Mouse (Mus musculus): ENCODE data around the gene Sec24a. TPM values are rescaled to one million over a fixed set of nuclear protein-coding genes. Genes with fewer than 3 reads are reported as not detected.

The Sec24a gene
- polyA plus RNA-seq, 1 experiment, result 25.8 TPM

DNA sequence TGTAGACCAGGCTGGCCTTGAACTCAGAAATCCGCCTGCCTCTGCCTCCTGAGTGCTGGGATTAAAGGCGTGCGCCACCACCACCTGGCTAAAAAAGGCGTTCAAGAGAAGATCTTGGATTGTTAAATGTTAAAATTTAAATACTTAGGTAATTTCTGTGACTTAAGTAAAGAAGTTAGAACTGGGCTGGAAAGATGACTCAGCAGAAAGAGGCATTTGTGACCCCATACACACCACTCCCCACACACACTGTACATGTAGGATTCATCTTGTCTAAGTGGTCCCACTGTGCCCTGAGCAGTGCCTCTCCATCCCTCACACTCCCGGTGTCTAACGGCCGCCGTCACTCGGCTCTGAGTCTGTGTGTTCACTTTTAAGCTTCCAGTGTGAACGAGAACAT lies 57.0 kb downstream of the Sec24a start:
- no peak for TF ChIP-seq GATA1 (IDR thresholded peaks at IDR 0.05; ENCODE audit: low read length)

DNA sequence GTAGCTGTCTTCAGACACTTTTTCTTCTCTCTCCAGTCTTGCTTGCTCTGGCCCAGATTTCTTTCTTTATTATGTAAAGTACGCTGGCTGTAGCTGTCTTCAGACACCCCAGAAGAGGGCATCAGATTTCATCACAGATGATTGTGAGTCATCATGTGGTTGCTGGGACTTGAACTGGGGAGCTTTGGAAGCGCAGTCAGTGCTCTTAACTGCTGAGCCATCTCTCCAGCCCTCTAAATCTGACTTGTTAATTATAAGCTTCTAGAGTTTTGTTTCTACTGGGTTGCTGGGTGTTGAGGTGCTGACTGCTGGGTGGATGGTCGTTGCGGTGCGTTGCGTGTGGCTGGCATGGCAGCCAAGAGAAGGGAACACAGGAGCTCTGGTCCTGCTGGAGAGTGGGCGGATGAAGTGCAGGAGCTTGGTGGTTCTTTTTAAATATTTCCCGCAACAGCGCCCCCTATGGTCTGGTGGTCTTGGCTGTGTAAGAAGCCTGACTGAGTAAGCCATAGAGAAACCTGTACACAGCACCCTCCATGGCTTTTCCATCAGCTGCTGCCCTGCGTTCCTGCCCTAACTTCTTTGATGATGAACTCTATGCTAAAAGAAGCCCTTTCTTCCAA lies 59.9 kb downstream of the Sec24a start:
- TF ChIP-seq GATA1 (IDR thresholded peaks at IDR 0.05; ENCODE audit: low read length), result no peak

GRCm38 (mm10) chr11:51702831-51703230 lies 60.6 kb downstream of the Sec24a start:
- no peak for TF ChIP-seq GATA1 (IDR thresholded peaks at IDR 0.05; ENCODE audit: low read length)

DNA sequence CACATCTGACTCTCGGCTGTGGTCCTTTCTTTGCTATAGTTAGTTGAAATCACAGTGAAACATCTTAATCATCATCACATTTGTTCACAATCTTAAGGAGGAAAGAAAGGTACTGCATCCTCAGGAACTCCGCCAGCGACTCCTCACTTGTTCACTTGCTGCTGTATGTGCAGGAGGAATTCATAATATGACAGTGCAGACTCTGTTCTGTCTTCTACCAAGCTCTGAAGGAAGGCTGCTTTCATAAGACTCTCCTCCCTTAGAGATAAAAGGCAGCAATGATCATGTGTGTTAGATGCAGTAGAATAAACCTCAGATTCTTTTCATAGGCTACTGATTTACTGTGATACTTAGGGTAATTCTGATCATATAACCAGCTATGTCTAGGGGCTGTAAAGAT lies 68.5 kb downstream of the Sec24a start:
- TF ChIP-seq GATA1 (IDR thresholded peaks at IDR 0.05; ENCODE audit: low read length), result no peak

DNA sequence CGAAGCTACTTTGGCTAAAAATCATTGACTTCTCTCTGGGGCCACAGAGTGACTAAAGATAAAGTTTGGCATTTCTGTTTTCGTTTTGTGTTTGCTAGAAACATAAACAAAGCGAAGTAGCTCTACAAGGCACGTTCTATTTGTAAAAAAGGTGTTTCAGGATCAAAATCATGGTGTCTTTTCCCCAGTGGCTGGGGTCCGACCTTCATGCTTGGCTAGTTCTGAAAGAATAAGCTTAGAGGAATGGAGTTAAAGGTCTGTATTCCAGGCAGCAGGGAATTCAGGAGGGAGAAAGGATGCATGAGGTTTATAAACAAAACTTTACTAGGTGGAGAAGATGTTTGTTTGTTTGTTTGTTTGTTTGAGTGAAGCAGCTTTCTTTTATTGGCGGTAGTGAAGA lies 74.1 kb downstream of the Sec24a start:
- TF ChIP-seq GATA1 (IDR thresholded peaks at IDR 0.05; ENCODE audit: low read length), result no peak

DNA sequence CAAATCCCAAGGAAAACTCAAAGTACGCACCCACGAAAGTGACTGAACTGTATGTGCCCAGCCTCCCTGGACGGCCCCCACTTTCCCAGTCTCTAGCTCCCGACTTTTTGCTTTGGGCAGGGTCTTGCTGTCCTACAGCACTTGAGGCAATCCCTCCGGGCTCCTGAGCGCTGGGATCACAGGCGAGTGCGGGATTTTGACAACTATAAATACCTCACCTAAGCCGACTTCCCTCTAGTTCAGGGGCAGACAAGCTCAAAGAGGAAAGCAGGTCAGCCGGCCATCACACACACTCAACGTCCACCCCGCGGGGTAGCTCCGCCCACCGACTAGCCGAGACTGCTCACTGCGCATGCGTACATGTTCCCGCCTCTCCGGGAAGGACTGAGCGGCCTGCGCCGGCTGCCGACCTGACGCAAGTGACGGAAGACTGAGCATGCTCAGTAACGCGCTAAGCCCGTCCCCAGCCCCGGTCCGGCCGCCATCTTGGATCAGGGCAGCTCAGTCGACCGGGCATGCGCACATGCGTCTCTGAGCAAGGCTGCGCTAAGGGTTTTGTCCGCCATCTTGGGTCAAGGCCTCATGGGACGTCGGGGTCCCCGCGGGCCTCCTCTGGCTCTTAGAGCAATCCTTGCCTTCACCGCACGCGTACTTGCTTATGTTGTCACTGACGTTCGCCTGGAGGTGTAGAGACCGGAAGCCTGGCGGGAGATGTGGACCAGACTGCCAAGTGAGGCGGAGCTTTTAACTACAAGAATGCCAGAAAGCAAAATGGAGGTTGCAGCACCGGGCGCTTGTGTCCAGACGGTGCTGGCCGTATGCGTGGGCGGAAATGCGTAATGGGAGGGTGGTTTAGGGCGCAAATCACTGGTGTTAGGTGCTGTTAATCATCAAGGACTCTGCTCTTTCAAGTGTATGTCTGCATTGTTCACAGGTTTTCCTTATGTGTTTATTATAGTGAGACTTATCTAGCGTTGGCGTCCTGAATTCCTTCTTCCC lies 74.8 kb downstream of the Sec24a start, which contains the start of gene 0610009B22Rik:
TSS of gene 0610009B22Rik (minus strand) at position 545 of the 999 bp plus-strand sequence.
- no peak for TF ChIP-seq GATA1 (IDR thresholded peaks at IDR 0.05; ENCODE audit: low read length)

DNA sequence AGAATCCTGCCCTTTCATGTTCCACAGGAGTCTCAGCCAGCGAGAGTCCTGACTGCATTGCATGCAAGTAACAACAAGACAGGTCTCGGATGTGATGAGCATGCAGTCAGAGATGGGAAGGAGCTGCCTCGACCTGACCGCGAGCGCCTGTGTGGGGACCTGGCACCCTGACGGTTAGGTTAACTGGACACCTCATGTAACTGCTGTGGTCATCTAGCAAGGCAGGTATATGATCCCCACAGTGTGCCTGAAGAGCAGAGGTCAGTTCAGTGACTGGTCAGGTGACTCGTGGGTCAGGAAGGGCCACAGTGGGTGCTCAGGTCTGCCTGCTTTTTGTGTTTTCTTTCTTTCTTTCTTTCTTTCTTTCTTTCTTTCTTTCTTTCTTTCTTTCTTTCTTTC lies 81.5 kb downstream of the Sec24a start:
- TF ChIP-seq GATA1 (IDR thresholded peaks at IDR 0.05; ENCODE audit: low read length), result no peak

- no peak for TF ChIP-seq GATA1 (IDR thresholded peaks at IDR 0.05; ENCODE audit: low read length)
Observed at GRCm38 (mm10) chr11:51681324-51681975, 82.0 kb downstream of the Sec24a start.

DNA sequence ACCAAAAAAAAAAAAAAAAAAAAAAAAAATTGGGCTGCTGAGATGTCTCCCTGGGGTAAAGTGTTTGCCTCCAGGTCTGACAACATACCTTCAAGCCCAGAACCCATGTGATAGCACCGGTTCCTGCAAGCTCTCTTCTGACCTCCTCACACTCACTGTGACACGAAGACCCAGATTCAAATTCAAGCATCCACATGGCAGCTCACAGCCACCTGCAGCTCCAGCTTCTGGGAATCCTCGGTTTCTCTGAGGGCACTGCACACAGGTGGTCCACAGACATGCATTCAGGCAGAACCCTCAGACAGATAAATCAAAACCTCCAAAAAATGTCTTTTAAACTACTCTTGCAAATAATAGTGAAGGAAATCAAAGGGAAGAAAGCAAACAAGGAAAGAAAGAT lies 84.0 kb downstream of the Sec24a start:
- TF ChIP-seq GATA1 (IDR thresholded peaks at IDR 0.05; ENCODE audit: low read length), result no peak

- TF ChIP-seq GATA1 (IDR thresholded peaks at IDR 0.05; ENCODE audit: low read length), result no peak
Observed at GRCm38 (mm10) chr11:51677737-51678418, 85.6 kb downstream of the Sec24a start.

- TF ChIP-seq GATA1 (IDR thresholded peaks at IDR 0.05; ENCODE audit: low read length), result no peak
Observed at GRCm38 (mm10) chr11:51675386-51675785, 88.0 kb downstream of the Sec24a start.

DNA sequence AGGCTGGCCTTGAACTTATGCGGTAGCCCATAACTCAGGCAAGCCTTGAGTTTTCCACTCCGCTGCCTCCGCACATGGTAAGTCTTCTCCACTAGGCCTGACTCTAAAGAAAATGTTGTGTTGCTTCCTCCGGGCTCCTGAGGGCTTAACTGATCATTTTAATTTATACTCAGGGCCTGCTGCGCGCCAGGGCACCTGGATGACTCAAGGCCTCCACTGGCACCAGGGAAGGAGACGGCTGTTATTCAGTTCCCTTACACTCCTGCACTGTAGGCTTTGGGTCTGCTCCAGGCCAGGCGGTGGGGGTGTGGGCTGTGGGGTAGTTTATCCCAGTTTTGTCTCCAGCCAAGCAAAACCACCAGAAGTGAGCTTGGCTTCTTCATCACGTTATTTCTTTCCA lies 90.1 kb downstream of the Sec24a start:
- TF ChIP-seq GATA1 (IDR thresholded peaks at IDR 0.05; ENCODE audit: low read length), result no peak

- TF ChIP-seq GATA1 (IDR thresholded peaks at IDR 0.05; ENCODE audit: low read length), result no peak
Observed at GRCm38 (mm10) chr11:51671376-51671775, 92.1 kb downstream of the Sec24a start.

GRCm38 (mm10) chr11:51670846-51671245 lies 92.6 kb downstream of the Sec24a start:
- TF ChIP-seq GATA1 (IDR thresholded peaks at IDR 0.05; ENCODE audit: low read length), result no peak

DNA sequence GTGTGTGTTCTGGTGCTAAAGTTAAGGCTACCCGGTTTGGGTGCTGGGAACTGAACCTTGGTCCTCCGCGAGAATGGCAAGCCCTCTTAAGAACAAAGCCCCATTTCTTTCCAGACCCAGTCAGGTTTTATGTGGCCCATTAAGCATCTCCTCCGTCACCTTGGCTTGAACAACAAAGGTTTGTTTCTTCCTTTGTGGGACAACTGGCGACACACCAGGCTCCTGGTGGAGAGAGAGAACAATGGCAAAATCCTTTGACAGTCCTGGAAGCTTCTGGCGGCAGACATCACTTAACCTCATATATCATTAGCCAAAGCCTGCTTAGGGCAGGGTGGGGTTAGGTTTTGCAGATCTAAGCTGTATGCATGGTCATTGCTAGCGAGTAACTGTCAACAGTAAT lies 100.8 kb downstream of the Sec24a start:
- TF ChIP-seq GATA1 (IDR thresholded peaks at IDR 0.05; ENCODE audit: low read length), result no peak
